Mouse (Mus musculus): ENCODE measurements around the gene 4930550C14Rik.
A peak's percentile ranks its signal among the peaks of the same experiment; 100 is the strongest.

4930550C14Rik gene

GRCm38 (mm10) chr9:53404050-53404752 is 2.1 kb downstream of the 4930550C14Rik start:
- DNase-seq (ENCODE audit: low spot score in 2 of 2), result no peak

DNA sequence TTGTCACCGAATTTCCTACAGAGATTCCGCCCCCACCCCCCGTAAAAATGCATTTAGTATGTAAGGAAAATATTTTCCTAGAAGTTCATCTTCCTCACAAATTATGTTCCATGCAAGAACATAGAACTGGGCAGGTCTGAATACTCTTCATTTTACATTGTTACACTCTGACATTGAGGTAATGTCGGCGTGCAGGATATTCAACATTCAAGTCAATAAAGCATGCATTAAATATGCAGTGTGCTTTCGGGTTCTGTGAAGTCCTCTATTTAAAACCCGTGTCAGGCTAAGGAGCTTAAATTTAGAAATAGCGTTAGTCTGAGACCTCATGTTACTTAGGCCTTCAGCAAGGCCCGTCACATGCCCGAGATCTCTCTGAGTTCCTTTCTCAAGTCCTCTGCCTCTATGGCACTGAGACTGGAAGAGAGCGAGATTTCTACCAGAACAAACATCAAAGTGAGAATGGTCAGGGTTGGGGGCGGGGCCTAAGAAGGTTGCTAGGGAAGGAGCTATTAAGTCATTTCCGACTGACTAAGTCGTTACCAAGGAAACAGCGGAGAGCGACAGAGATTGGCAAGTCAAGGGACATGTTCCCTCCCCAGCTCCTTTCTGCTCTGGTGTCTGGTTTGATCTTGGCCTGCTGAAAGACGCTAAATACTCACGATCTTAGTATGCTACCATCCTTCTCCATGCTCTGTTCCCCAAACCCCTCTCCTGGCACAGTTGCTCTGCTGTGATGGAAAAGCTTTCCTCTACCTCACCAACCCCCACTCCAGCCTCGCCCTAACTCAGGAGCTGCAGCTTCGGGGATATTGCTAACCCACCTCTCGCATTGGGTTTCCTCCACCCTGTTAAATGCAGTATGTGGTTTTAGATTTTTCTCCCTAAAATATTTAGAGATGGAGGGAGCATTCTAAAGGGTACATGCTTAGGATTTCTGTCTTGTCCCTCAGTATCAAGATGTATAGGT is 2.9 kb downstream of the 4930550C14Rik start:
- peak; percentile 59 to 72 for DNase-seq (ENCODE audit: low spot score in 2 of 2)

GRCm38 (mm10) chr9:53408548-53408947 is 6.4 kb downstream of the 4930550C14Rik start:
- DNase-seq (ENCODE audit: low spot score in 2 of 2), result no peak

DNA sequence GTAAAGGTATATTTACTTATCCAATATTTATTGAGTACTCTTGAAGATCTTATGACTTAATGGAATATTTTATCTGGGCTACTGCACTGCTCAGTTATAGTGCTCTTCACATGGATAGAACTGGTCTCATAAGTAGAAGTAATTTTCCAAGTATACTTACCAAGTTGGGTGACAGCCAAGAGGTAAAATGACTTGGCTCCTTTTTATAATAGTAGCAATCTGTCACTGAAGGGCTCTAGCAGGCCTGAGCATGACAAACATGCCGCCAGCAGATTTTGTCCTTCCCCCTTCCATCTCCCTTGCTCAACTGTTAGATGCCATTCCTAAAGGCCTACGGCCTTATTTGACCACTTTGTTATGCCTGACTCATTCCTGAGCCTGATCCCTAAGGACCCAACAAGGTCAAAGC is 6.8 kb downstream of the 4930550C14Rik start:
- no peak for DNase-seq (ENCODE audit: low spot score in 2 of 2)

DNA sequence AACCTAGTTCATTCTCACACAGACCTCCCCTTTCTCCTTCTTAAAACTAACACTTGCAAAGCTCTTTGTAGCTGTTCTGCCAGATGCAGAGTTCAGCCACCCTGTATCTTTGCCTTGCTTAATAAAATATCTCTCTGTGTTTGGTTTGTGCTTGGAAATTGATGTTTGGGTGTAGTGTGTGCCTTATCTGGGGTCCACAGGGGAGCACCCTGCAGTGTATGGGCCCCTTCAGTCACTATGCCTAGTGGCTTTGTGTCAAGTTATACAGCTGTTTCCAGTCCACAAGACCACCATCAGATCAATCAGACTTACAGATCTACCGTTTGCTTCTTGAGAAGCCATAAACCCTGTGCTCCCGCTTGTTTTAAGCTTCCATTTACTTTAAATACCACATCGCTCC is 7.3 kb downstream of the 4930550C14Rik start:
- no peak for DNase-seq (ENCODE audit: low spot score in 2 of 2)

DNA sequence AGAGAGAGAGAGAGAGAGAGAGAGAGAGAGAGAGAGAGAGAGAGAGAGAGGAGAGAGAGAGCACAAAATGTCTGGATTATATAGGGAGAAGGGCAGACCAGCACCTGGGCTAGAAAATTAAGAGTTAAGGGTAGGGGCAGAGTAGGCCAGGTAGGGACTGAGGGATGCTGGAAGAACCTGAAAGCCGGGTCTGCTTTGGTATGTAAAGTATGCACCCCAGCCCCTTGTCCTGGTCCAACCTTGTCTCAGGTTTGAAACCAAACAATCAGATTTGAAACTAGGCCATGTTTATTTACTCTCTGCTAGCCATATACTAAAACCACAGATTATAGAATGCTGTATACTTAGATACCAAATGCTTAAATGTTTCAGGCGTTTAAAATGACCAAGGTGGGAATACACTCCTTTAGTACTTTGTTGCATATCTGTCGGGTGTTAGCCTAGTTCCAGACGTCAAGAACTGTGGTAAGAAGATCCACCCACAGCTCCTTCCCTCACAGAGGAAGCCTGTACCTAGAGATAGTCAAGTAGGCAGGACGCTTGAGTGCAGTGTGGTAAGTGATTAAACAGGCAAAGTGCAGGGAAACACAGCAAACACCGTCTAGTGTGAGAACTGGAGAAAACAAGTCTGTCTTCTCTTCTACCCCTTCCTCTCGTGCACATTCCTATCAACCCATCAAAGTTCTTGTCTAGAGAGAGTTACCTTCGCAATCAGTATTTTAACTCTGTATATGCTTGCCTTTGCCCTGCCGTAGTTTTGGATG is 20.2 kb downstream of the 4930550C14Rik start:
- no peak for DNase-seq (ENCODE audit: low spot score in 2 of 2)

DNA sequence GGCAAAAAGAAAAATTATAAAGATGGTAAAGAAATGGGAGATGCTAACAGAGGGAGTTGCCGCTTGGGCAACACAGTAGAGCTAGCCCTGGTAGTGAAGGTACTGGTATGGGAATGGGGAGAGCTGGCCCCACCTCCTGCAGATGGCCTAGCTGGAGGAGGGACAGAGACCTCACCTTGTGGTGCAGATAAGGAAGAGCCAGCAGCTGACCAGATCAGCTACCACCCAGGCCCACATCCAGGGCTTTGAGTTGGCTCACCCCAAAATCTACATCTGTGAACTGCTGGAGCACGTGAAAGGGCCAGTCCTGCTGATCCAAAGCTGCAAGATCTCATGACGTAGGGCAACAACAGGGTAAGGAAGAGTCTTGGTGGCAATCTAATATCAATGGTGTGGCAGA is 24.6 kb downstream of the 4930550C14Rik start:
- DNase-seq (ENCODE audit: low spot score in 2 of 2), result no peak

DNA sequence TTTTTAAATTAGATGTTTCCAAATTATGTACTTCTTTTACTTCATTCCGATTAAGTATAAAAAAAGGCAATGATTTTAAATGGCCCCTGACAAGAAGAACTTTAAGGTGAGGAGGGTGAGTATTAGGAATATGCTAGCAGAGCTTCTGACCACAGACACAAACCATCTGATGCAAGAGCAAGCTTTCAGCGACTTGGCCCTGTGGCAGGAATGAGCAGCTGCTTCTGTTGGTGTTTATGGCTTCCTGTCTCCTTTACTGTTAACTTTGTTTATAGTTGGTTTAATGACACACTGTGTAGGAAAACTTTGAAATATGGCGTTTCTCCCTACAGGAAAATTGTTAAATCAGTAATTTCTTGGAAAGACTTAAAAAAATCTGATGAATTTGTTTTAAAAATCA is 25.5 kb downstream of the 4930550C14Rik start:
- no peak for DNase-seq (ENCODE audit: low spot score in 2 of 2)

DNA sequence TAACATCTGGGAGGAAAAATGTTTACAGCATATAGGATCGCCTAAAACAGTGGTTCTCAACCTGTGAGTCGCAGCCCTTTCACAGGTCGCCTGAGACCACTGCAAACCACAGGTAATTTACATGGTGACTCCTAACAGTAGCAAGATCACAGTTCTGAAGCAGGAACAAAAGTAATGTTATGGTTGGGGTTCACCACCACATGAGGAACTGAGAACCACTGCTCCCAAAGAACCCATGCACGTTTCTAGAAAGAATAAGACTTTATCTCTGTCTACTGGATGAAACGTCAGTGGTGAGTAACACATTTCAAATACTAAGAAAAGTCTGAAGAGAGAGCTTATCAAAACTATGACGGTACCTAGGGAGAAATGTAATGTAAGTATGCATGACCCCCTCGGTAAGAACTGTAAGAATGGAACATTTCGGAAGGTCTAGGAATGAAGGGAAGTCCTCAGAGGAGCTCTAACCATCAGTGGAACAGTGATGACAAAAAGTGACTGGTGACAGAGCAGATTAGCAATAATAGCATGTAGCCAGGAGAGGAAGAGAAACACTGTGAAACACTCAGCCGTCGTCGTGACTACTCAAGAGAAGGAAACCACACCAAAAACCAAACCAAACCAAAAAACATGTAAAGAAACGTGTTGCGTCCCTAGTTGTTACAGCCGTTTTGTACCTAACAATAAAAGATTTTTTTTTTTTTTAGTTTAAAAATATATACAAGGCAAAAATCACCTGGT is 33.9 kb downstream of the 4930550C14Rik start:
- no peak for DNase-seq (ENCODE audit: low spot score in 2 of 2)

- no peak for DNase-seq (ENCODE audit: low spot score in 2 of 2)
Measured at GRCm38 (mm10) chr9:53450609-53451008, 48.5 kb downstream of the 4930550C14Rik start.

GRCm38 (mm10) chr9:53452038-53452437 is 49.9 kb downstream of the 4930550C14Rik start:
- DNase-seq (ENCODE audit: low spot score in 2 of 2), result no peak

- DNase-seq (ENCODE audit: low spot score in 2 of 2), result no peak
Measured at GRCm38 (mm10) chr9:53472806-53473518, 70.8 kb downstream of the 4930550C14Rik start.

Measured in frontal cortex, postnatal 10 days (tissue).